Mouse (Mus musculus): ENCODE data around the gene Slc2a13. TPM values are rescaled to one million over a fixed set of nuclear protein-coding genes. Genes with fewer than 3 reads are reported as not detected.

Gene Slc2a13
- polyA plus RNA-seq, 1 experiment from 2014 or later, result 0.75 TPM

DNA sequence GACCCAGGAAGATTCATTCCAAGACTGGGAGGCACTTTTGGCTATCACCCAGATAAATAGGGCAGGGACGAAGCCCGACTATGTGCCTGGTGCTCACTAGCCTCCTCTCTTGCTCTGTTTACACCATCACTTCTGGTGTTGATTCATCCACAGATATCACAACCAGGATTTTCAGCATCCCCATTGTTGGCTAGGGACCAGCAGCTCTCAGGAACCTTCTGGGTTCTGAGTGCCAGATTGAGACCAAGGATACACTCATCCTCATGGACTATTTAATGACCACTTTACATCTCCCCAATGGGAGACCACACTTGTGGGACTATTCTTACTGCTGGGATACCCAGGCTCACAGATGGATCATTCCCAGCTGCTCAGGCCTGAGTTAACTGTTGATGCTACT is 46.2 kb downstream of the Slc2a13 start:
- no peak overlapping the region for H3K9ac ChIP-seq (ENCODE audit: low read depth, low read length)
- no peaks in the 10 kb centered on the region for H3K27me3 ChIP-seq (replicated peaks; ENCODE audit: control insufficient read depth, insufficient read depth, low read length)
- no peaks in the 10 kb centered on the region for H3K36me3 ChIP-seq (ENCODE audit: control insufficient read depth, insufficient read depth, low read length)
- 71% methylated on average over 2 of the region's 2 CpGs for WGBS
- H3K4me2 ChIP-seq (ENCODE audit: low read depth, low read length), result no peak overlapping the region
- no peaks in the 10 kb centered on the region for H3K4me1 ChIP-seq (ENCODE audit: control insufficient read depth, insufficient read depth, low read length)
- no peak overlapping the region for H3K27ac ChIP-seq (ENCODE audit: low read length)
- H3K9me3 ChIP-seq (ENCODE audit: control insufficient read depth, low read length), result no peaks in the 10 kb centered on the region
- no peak overlapping the region for H3K4me3 ChIP-seq (ENCODE audit: low read length)
- ATAC-seq, result no peak

DNA sequence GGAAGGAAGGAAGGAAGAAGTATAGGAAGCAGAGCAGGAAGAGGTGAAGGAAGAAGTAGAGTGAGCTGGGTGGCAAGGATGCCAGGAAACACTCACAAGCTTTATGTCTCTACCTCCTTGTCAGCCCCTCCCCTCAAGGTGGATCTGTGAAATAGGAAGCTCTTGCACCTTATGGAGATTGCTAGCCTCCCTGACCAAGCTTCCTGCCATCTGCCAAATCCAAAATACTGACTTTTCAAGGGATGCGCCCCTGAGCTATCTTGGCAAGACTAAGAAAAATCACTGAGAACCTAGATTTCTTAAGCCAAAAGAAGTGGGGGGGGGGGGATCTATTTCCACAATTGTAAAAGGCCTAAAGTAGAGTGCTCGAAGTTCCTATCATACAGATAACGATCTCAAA is 46.9 kb downstream of the Slc2a13 start:
- Histone ChIP-seq H3K27ac (ENCODE audit: low read length) (no peak overlapping the region), H3K27me3 (replicated peaks; ENCODE audit: control insufficient read depth, insufficient read depth, low read length) (no peaks in the 10 kb centered on the region), H3K4me3 (ENCODE audit: low read length) (no peak overlapping the region), H3K4me1 (ENCODE audit: control insufficient read depth, insufficient read depth, low read length) (no peaks in the 10 kb centered on the region), H3K36me3 (ENCODE audit: control insufficient read depth, insufficient read depth, low read length) (no peaks in the 10 kb centered on the region), H3K9me3 (ENCODE audit: control insufficient read depth, low read length) (no peaks in the 10 kb centered on the region), H3K9ac (ENCODE audit: low read depth, low read length) (no peak overlapping the region), H3K4me2 (ENCODE audit: low read depth, low read length) (no peak overlapping the region)
- WGBS, result 87% methylated on average over 3 of the region's 3 CpGs
- ATAC-seq, result no peak

DNA sequence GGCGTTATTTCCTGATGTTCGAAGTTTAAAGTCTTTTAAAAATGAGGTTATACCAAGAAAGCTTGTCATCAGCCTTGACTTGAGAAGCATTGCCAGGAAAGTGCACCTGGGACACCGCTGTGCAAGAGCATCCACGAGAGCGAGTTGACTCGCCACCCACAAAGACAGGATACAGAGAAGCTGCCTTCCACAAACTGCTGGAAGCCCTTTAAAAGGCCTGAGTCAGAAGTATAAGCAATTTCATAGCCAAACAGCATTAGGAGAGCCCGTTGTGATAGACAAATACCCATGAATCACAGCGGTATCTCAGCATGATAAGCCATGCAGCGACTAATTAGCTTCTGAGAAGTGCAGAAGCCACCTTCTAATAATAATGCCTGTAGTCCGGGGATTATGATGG is 48.6 kb downstream of the Slc2a13 start:
- Histone ChIP-seq H3K9ac (ENCODE audit: low read depth, low read length) (no peak overlapping the region), H3K4me3 (ENCODE audit: low read length) (no peak overlapping the region), H3K27me3 (replicated peaks; ENCODE audit: control insufficient read depth, insufficient read depth, low read length) (no peaks in the 10 kb centered on the region), H3K27ac (ENCODE audit: low read length) (no peak overlapping the region), H3K4me1 (ENCODE audit: control insufficient read depth, insufficient read depth, low read length) (no peaks in the 10 kb centered on the region), H3K4me2 (ENCODE audit: low read depth, low read length) (no peak overlapping the region), H3K36me3 (ENCODE audit: control insufficient read depth, insufficient read depth, low read length) (no peaks in the 10 kb centered on the region), H3K9me3 (ENCODE audit: control insufficient read depth, low read length) (no peaks in the 10 kb centered on the region)
- 71% methylated on average over 10 of the region's 10 CpGs for WGBS
- ATAC-seq, result no peak

DNA sequence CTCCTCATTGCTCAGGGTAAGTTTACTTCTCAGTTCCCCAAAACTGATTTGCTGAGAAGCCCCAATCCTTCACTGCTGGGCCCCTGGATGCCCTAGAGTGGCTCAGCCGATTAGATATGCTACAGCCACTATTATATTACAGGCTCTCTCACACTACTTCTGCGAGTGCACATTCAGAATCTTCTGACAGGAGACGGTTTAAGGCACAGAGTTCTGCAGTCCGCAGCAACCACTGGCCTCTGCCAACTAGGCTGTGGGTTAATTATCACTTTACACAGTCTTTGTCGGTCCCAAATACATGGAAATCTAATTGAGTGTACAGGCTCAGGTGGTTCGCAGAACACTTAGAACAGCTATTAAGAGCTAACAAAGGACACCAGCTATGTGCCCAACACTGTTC is 69.8 kb downstream of the Slc2a13 start:
- Histone ChIP-seq H3K27me3 (replicated peaks; ENCODE audit: control insufficient read depth, insufficient read depth, low read length) (no peaks in the 10 kb centered on the region), H3K4me2 (ENCODE audit: low read depth, low read length) (no peak overlapping the region), H3K4me3 (ENCODE audit: low read length) (no peak overlapping the region), H3K4me1 (ENCODE audit: control insufficient read depth, insufficient read depth, low read length) (no peaks in the 10 kb centered on the region), H3K36me3 (ENCODE audit: control insufficient read depth, insufficient read depth, low read length) (no peaks in the 10 kb centered on the region), H3K9ac (ENCODE audit: low read depth, low read length) (no peak overlapping the region), H3K9me3 (ENCODE audit: control insufficient read depth, low read length) (no peaks in the 10 kb centered on the region), H3K27ac (ENCODE audit: low read length) (no peak overlapping the region)
- ATAC-seq, result no peak
- WGBS, result 84% methylated on average over 6 of the region's 6 CpGs

- WGBS, result 44% methylated on average over 1 of the region's 1 CpGs
- H3K36me3 ChIP-seq (ENCODE audit: control insufficient read depth, insufficient read depth, low read length), result no peaks in the 10 kb centered on the region
- no peaks in the 10 kb centered on the region for H3K27me3 ChIP-seq (replicated peaks; ENCODE audit: control insufficient read depth, insufficient read depth, low read length)
- H3K4me2 ChIP-seq (ENCODE audit: low read depth, low read length), result no peak overlapping the region
- H3K4me1 ChIP-seq (ENCODE audit: control insufficient read depth, insufficient read depth, low read length), result no peaks in the 10 kb centered on the region
- no peak overlapping the region for H3K9ac ChIP-seq (ENCODE audit: low read depth, low read length)
- no peak overlapping the region for H3K27ac ChIP-seq (ENCODE audit: low read length)
- no peak overlapping the region for H3K4me3 ChIP-seq (ENCODE audit: low read length)
- ATAC-seq, result no peak
- no peaks in the 10 kb centered on the region for H3K9me3 ChIP-seq (ENCODE audit: control insufficient read depth, low read length)
Observed at GRCm38 (mm10) chr15:91502661-91503060, 70.4 kb downstream of the Slc2a13 start.

GRCm38 (mm10) chr15:91502235-91502634 is 70.8 kb downstream of the Slc2a13 start:
- Histone ChIP-seq H3K9me3 (ENCODE audit: control insufficient read depth, low read length) (no peaks in the 10 kb centered on the region), H3K4me1 (ENCODE audit: control insufficient read depth, insufficient read depth, low read length) (no peaks in the 10 kb centered on the region), H3K4me3 (ENCODE audit: low read length) (no peak overlapping the region), H3K27ac (ENCODE audit: low read length) (no peak overlapping the region), H3K27me3 (replicated peaks; ENCODE audit: control insufficient read depth, insufficient read depth, low read length) (no peaks in the 10 kb centered on the region), H3K36me3 (ENCODE audit: control insufficient read depth, insufficient read depth, low read length) (no peaks in the 10 kb centered on the region), H3K9ac (ENCODE audit: low read depth, low read length) (no peak overlapping the region), H3K4me2 (ENCODE audit: low read depth, low read length) (no peak overlapping the region)
- ATAC-seq, result no peak
- 84% methylated on average over 9 of the region's 9 CpGs for WGBS

DNA sequence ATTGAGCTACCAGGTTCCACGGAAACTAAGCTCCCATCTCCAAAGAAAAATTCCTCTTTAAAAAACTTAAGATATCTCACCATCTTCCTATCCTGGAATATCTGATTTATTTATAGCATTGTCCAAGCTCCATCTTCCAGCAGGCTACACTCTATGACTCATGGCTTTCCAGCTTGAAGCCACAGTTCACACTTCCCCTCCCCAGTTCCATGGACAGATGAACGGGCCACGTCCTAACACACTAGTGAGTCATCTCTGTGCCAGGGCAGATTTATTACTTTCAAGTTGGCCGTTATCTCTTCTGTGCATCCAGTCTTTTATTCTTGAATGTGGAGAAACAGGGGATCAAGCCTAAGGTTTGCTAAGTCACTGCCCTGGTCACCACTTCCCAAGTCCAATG is 78.0 kb downstream of the Slc2a13 start:
- Histone ChIP-seq H3K9ac (ENCODE audit: low read depth, low read length) (no peak overlapping the region), H3K27ac (ENCODE audit: low read length) (no peak overlapping the region), H3K4me2 (ENCODE audit: low read depth, low read length) (no peak overlapping the region), H3K4me1 (ENCODE audit: control insufficient read depth, insufficient read depth, low read length) (no peaks in the 10 kb centered on the region), H3K36me3 (ENCODE audit: control insufficient read depth, insufficient read depth, low read length) (no peaks in the 10 kb centered on the region), H3K9me3 (ENCODE audit: control insufficient read depth, low read length) (no peaks in the 10 kb centered on the region), H3K27me3 (replicated peaks; ENCODE audit: control insufficient read depth, insufficient read depth, low read length) (no peaks in the 10 kb centered on the region), H3K4me3 (ENCODE audit: low read length) (no peak overlapping the region)
- 61% methylated on average over 4 of the region's 4 CpGs for WGBS
- ATAC-seq, result no peak

DNA sequence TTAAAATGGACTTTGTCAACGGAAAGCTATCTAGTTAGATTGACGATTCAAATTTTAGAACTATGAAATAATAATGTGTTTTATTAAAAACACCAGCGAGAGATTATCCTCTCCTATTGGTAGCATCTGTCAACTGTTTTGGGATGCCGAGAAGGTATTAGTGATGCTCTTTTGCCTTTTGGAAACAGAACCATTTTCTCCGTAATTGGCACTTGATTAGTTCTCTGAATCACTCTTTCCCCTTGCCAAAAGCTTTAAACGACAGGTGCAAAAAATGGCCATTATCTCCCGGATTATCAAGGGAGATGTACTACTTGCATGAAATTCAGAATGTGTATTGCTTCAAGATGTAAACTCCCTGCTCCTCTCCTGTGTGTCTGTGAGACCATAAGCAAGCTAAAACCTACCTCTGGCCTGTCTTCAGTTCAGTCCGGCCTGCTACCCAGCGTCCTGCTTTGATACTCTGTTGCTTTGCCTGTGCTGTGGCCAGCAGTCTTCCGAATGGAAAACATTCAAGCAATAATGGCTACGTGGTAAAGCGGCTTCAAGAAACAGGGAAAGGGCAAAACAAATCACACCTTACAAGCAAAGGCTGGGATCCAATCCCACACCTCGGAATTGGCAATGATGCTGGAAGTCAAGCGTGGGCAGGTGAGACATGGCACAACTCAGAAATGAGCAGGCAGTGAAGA is 93.0 kb downstream of the Slc2a13 start:
- 92% methylated on average over 14 of the region's 14 CpGs for WGBS
- no peaks in the 10 kb centered on the region for H3K27me3 ChIP-seq (replicated peaks; ENCODE audit: control insufficient read depth, insufficient read depth, low read length)
- no peak for ATAC-seq
- no peak overlapping the region for H3K4me2 ChIP-seq (ENCODE audit: low read depth, low read length)
- H3K9ac ChIP-seq (ENCODE audit: low read depth, low read length), result no peak overlapping the region
- H3K27ac ChIP-seq (ENCODE audit: low read length), result no peak overlapping the region
- no peaks in the 10 kb centered on the region for H3K36me3 ChIP-seq (ENCODE audit: control insufficient read depth, insufficient read depth, low read length)
- H3K9me3 ChIP-seq (ENCODE audit: control insufficient read depth, low read length), result no peaks in the 10 kb centered on the region
- no peak overlapping the region for H3K4me3 ChIP-seq (ENCODE audit: low read length)
- no peaks in the 10 kb centered on the region for H3K4me1 ChIP-seq (ENCODE audit: control insufficient read depth, insufficient read depth, low read length)

DNA sequence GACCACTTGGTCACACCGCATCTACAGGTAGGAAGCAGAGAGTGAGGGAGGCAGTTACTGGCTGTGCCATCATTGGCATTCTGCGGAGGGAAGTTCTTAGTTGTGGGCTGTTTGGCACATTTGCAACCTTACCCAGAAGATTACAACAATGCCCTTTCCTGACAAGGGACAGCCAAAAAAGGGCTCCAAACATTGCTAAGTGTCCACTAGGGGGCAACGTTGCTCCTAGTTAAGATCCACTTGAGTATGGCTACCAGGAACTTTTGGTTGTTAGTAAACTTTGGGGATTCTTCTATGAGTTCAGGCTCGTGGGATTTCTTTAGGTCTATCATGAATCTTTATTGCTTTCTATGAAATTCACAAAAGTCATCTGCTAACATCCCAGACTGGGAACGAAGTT is 95.3 kb downstream of the Slc2a13 start:
- ATAC-seq, result no peak
- H3K36me3 ChIP-seq (ENCODE audit: control insufficient read depth, insufficient read depth, low read length), result no peaks in the 10 kb centered on the region
- H3K27me3 ChIP-seq (replicated peaks; ENCODE audit: control insufficient read depth, insufficient read depth, low read length), result no peaks in the 10 kb centered on the region
- H3K4me2 ChIP-seq (ENCODE audit: low read depth, low read length), result no peak overlapping the region
- peaks cover 4% of the 10 kb centered on the region; the same call in 1 of the 2 replicates for H3K9me3 ChIP-seq (ENCODE audit: control insufficient read depth, low read length)
- no peak overlapping the region for H3K4me3 ChIP-seq (ENCODE audit: low read length)
- no peaks in the 10 kb centered on the region for H3K4me1 ChIP-seq (ENCODE audit: control insufficient read depth, insufficient read depth, low read length)
- H3K27ac ChIP-seq (ENCODE audit: low read length), result no peak overlapping the region
- H3K9ac ChIP-seq (ENCODE audit: low read depth, low read length), result no peak overlapping the region
- 36% methylated on average over 5 of the region's 5 CpGs for WGBS
